Mouse (Mus musculus) splenic B cell, adult 2 months (primary cell): ENCODE data around the gene Pcgf1.

Source experiments
- DNase-seq: peaks from one replicate; pipeline ENCODE4 v3.0.0-alpha.2; 2011; ENCODE audit warnings: low read depth, low spot score
- H3K27me3 ChIP-seq: 2 replicates; pipeline ENCODE4 v1.6.1; 2012; ENCODE audit warnings: mild to moderate bottlenecking, low read length, moderate library complexity, mixed read lengths; ENCODE audit not compliant: control insufficient read depth, poor library complexity, insufficient read depth, severe bottlenecking
- H3K36me3 ChIP-seq: 2 replicates; pipeline ENCODE4 v1.6.1; 2012; ENCODE audit warnings: mild to moderate bottlenecking, low read length, moderate library complexity, mixed read lengths; ENCODE audit not compliant: control insufficient read depth, poor library complexity, insufficient read depth, severe bottlenecking

Gene Pcgf1

GRCm38 (mm10) chr6:83053136-83053960 is 24.3 kb upstream of the Pcgf1 start:
- peak; percentile 55 for DNase-seq
- Histone ChIP-seq H3K27me3 (no peaks in the 10 kb centered on the region), H3K36me3 (peaks cover 6% of the 10 kb centered on the region)

GRCm38 (mm10) chr6:83054074-83054851 is 23.4 kb upstream of the Pcgf1 start, which contains the start of gene Aup1:
Gene Aup1 (plus strand): TSS chr6:83054521.
- Histone ChIP-seq H3K27me3 (no peaks in the 10 kb centered on the region), H3K36me3 (peaks cover 6% of the 10 kb centered on the region)
- peak; percentile 99 for DNase-seq

GRCm38 (mm10) chr6:83054871-83055431 is 22.7 kb upstream of the Pcgf1 start, which contains the start of gene Htra2:
Gene Htra2 (minus strand): TSS chr6:83055273.
- peaks cover 6% of the 10 kb centered on the region for H3K36me3 ChIP-seq
- H3K27me3 ChIP-seq: no peaks in the 10 kb centered on the region
- peak; percentile 46 for DNase-seq

GRCm38 (mm10) chr6:83057790-83058189 is 19.9 kb upstream of the Pcgf1 start, which contains the start of gene Dqx1:
Gene Dqx1 (plus strand): TSS chr6:83057844.
- Histone ChIP-seq H3K36me3 (peaks cover 6% of the 10 kb centered on the region), H3K27me3 (no peaks in the 10 kb centered on the region)
- DNase-seq: no peak

- DNase-seq: no peak
- peaks cover 6% of the 10 kb centered on the region for H3K36me3 ChIP-seq
- no peaks in the 10 kb centered on the region for H3K27me3 ChIP-seq
These were observed 18.9 kb upstream of the Pcgf1 start for GRCm38 (mm10) chr6:83058725-83059124.

GRCm38 (mm10) chr6:83065995-83066394 is 11.7 kb upstream of the Pcgf1 start:
- DNase-seq: peak; percentile 27
- H3K27me3 ChIP-seq: peaks cover 5% of the 10 kb centered on the region

GRCm38 (mm10) chr6:83066441-83066840 is 11.2 kb upstream of the Pcgf1 start:
- no peaks in the 10 kb centered on the region for H3K36me3 ChIP-seq

More at GRCm38 (mm10) chr6:83065995-83066394, 11.7 kb upstream of the Pcgf1 start:
- H3K36me3 ChIP-seq: no peaks in the 10 kb centered on the region

GRCm38 (mm10) chr6:83068221-83068620 is 9.4 kb upstream of the Pcgf1 start:
- no peaks in the 10 kb centered on the region for H3K36me3 ChIP-seq
- no peak for DNase-seq
- H3K27me3 ChIP-seq: peaks cover 7% of the 10 kb centered on the region

More at GRCm38 (mm10) chr6:83066441-83066840, 11.2 kb upstream of the Pcgf1 start:
- H3K27me3 ChIP-seq: peaks cover 7% of the 10 kb centered on the region
- no peak for DNase-seq

GRCm38 (mm10) chr6:83068706-83069487 is 8.8 kb upstream of the Pcgf1 start:
- H3K36me3 ChIP-seq: no peaks in the 10 kb centered on the region
- DNase-seq: peak; percentile 27
- H3K27me3 ChIP-seq: peaks cover 9% of the 10 kb centered on the region

- DNase-seq: no peak
- Histone ChIP-seq H3K36me3 (no peaks in the 10 kb centered on the region), H3K27me3 (peaks cover 9% of the 10 kb centered on the region)
These were observed 8.0 kb upstream of the Pcgf1 start for GRCm38 (mm10) chr6:83069488-83070246.

- Histone ChIP-seq H3K36me3 (no peaks in the 10 kb centered on the region), H3K27me3 (peaks cover 9% of the 10 kb centered on the region)
- DNase-seq: no peak
These were observed 7.6 kb upstream of the Pcgf1 start, which contains the start of gene Tlx2 for GRCm38 (mm10) chr6:83070247-83070310. Gene Tlx2 (minus strand): TSS chr6:83070293.

- DNase-seq: peak; percentile 50
- no peaks in the 10 kb centered on the region for H3K36me3 ChIP-seq
These were observed 7.1 kb upstream of the Pcgf1 start for GRCm38 (mm10) chr6:83070311-83071219.

GRCm38 (mm10) chr6:83071220-83071619 is 6.4 kb upstream of the Pcgf1 start:
- DNase-seq: no peak
- Histone ChIP-seq H3K27me3 (peaks cover 9% of the 10 kb centered on the region), H3K36me3 (no peaks in the 10 kb centered on the region)

More at GRCm38 (mm10) chr6:83070311-83071219, 7.1 kb upstream of the Pcgf1 start:
- H3K27me3 ChIP-seq: peaks cover 9% of the 10 kb centered on the region
